Mouse (Mus musculus) testis, adult 2 months (tissue): ENCODE measurements around the gene Dis3l2. TPM values are rescaled to one million over a fixed set of nuclear protein-coding genes. Genes with fewer than 3 reads are reported as not detected.

ENCODE experiments used
- H3K27ac ChIP-seq: fragments of 200-500 bp; 2 replicates; pipeline ENCODE4 v1.5.1; 2012; ENCODE audit warnings: low read depth, low read length; ENCODE audit not compliant: control insufficient read depth, insufficient read depth
- H3K27me3 ChIP-seq: fragments of 200-500 bp; 2 replicates; pipeline ENCODE4 v1.6.1; 2012; ENCODE audit warnings: mild to moderate bottlenecking, low read length, moderate library complexity; ENCODE audit not compliant: control insufficient read depth, insufficient read depth
- H3K36me3 ChIP-seq: fragments of 200-500 bp; 2 replicates; pipeline ENCODE4 v1.6.1; 2012; ENCODE audit warnings: mild to moderate bottlenecking, low read length; ENCODE audit not compliant: control insufficient read depth, insufficient read depth
- H3K4me1 ChIP-seq: fragments of 200-500 bp; 2 replicates; pipeline ENCODE4 v1.6.1; 2012; ENCODE audit warnings: low read length; ENCODE audit not compliant: control insufficient read depth, insufficient read depth
- H3K4me3 ChIP-seq: fragments of 200-500 bp; 2 replicates; pipeline ENCODE4 v1.5.1; 2012; ENCODE audit warnings: low read depth, mild to moderate bottlenecking, low read length, moderate library complexity, mixed read lengths; ENCODE audit not compliant: control insufficient read depth
- CTCF ChIP-seq: fragments of 200-500 bp; IDR thresholded peaks from 2 replicates; pipeline ENCODE4 v1.5.1; 2012; ENCODE audit warnings: low read depth, mild to moderate bottlenecking, inconsistent platforms, low read length, moderate library complexity; ENCODE audit not compliant: control insufficient read depth, insufficient read depth, insufficient replicate concordance
- POLR2A ChIP-seq: fragments of 200-500 bp; IDR thresholded peaks from 2 replicates; pipeline ENCODE4 v1.6.1; 2012; ENCODE audit warnings: low read depth, mild to moderate bottlenecking, inconsistent platforms, low read length, moderate library complexity; ENCODE audit not compliant: control insufficient read depth
- polyA plus RNA-seq: library from polyadenylated mRNA; depleted of rRNA; stranded (reverse); fragments of >200 nt; gene quantifications from 2 replicates; pipeline ENCODE4 v1.2.3, GENCODE M21; 2012

The Dis3l2 gene
- polyA plus RNA-seq, 1 experiment, result 27.5 TPM

- Histone ChIP-seq H3K36me3 (no peaks in the 10 kb centered on the region), H3K27ac (no peak overlapping the region), H3K27me3 (no peaks in the 10 kb centered on the region), H3K4me1 (no peaks in the 10 kb centered on the region), H3K4me3 (no peak overlapping the region)
- no peak for TF ChIP-seq POLR2A
- no peak for TF ChIP-seq CTCF
These were observed 97.6 kb downstream of the Dis3l2 start for GRCm38 (mm10) chr1:86801241-86801640.

- no peaks in the 10 kb centered on the region for H3K4me1 ChIP-seq
- TF ChIP-seq CTCF (no peak), POLR2A (no peak)
- H3K27me3 ChIP-seq, result no peaks in the 10 kb centered on the region
- H3K4me3 ChIP-seq, result no peak overlapping the region
- no peak overlapping the region for H3K27ac ChIP-seq
- H3K36me3 ChIP-seq, result no peaks in the 10 kb centered on the region
These were observed 108.1 kb downstream of the Dis3l2 start for GRCm38 (mm10) chr1:86811756-86812155.

DNA sequence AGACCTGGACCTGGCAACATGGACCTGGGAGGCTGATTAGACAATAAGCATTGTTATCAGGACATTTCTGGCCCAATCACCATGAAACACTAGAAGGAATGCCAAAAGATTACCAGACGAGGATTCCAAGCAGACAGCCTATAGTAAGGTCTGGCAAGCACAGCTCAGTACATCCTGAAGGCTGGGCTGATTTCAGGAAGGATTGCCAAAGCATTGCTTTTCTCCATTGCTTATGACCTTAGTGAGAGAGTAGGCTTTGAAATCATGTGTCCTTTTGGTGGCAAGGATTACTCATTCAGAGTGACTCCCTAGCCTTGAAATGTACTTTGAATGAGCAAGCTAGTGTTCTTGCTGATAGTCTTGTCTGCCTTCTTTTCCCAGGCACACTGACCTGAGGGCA, 118.7 kb downstream of the Dis3l2 start:
- Histone ChIP-seq H3K4me3 (no peak overlapping the region), H3K27ac (no peak overlapping the region), H3K4me1 (no peaks in the 10 kb centered on the region), H3K27me3 (no peaks in the 10 kb centered on the region), H3K36me3 (no peaks in the 10 kb centered on the region)
- TF ChIP-seq POLR2A (no peak), CTCF (no peak)

GRCm38 (mm10) chr1:86834351-86834987, 130.9 kb downstream of the Dis3l2 start:
- Histone ChIP-seq H3K27ac (no peak overlapping the region), H3K4me1 (no peaks in the 10 kb centered on the region), H3K27me3 (no peaks in the 10 kb centered on the region), H3K36me3 (no peaks in the 10 kb centered on the region), H3K4me3 (no peak overlapping the region)
- TF ChIP-seq POLR2A (no peak), CTCF (no peak)

GRCm38 (mm10) chr1:86834988-86835387, 131.4 kb downstream of the Dis3l2 start:
- Histone ChIP-seq H3K27me3 (no peaks in the 10 kb centered on the region), H3K4me3 (no peak overlapping the region), H3K4me1 (no peaks in the 10 kb centered on the region), H3K36me3 (no peaks in the 10 kb centered on the region), H3K27ac (no peak overlapping the region)
- TF ChIP-seq POLR2A (no peak), CTCF (no peak)

DNA sequence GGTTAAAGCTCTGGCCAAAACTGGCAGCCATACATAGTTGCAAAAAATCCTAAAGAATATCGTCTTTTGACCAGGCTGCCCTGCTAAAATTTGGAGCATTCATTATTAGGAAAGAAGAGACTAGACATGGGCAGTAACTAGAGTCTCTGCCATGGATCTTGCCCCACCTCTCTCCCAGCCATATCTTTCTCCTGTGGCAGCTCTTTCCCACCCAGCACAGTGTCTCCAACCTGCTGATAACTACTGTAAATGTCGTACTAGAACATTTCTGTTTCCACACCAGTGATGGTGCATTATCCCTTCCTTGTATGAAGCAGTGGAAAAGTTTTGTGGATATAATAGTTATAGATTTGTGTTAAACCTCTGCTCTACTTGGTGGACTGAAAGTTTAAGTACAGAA, 147.1 kb downstream of the Dis3l2 start:
- Histone ChIP-seq H3K27ac (no peak overlapping the region), H3K27me3 (no peaks in the 10 kb centered on the region), H3K36me3 (no peaks in the 10 kb centered on the region), H3K4me3 (no peak overlapping the region), H3K4me1 (no peaks in the 10 kb centered on the region)
- TF ChIP-seq CTCF (no peak), POLR2A (no peak)

DNA sequence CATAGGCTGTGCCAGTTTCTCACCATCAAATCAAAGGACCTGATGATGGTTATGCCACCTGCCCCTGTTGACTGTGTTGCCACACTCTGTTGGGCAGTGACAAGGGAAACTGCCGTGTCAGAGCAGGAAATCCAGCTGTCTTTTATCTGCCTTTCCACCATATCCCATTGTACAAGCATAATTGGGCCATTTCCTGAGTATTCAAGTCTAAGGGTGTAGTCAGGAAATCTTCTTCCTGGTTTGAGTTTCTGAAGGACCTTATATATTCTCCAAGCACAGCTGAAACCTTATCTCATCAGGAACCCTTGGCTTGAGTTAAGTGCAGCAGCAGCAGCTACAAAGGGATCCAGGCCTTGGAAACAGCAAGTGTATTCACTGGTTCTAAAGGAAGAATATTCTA, 155.3 kb downstream of the Dis3l2 start:
- no peak overlapping the region for H3K4me3 ChIP-seq
- no peaks in the 10 kb centered on the region for H3K27me3 ChIP-seq
- H3K36me3 ChIP-seq, result no peaks in the 10 kb centered on the region
- no peaks in the 10 kb centered on the region for H3K4me1 ChIP-seq
- TF ChIP-seq CTCF (no peak), POLR2A (no peak)
- no peak overlapping the region for H3K27ac ChIP-seq

- H3K27ac ChIP-seq, result no peak overlapping the region
- TF ChIP-seq POLR2A (no peak), CTCF (no peak)
These were observed 155.8 kb downstream of the Dis3l2 start for GRCm38 (mm10) chr1:86859371-86859770.

GRCm38 (mm10) chr1:86873745-86874144, 170.1 kb downstream of the Dis3l2 start:
- TF ChIP-seq POLR2A, result no peak
- TF ChIP-seq CTCF, result no peak
- H3K4me3 ChIP-seq, result no peak overlapping the region
- no peaks in the 10 kb centered on the region for H3K4me1 ChIP-seq
- no peaks in the 10 kb centered on the region for H3K36me3 ChIP-seq
- H3K27me3 ChIP-seq, result no peaks in the 10 kb centered on the region
- H3K27ac ChIP-seq, result no peak overlapping the region

More at GRCm38 (mm10) chr1:86859371-86859770, 155.8 kb downstream of the Dis3l2 start:
- H3K27me3 ChIP-seq, result no peaks in the 10 kb centered on the region
- no peaks in the 10 kb centered on the region for H3K36me3 ChIP-seq
- H3K4me1 ChIP-seq, result no peaks in the 10 kb centered on the region
- H3K4me3 ChIP-seq, result no peak overlapping the region
